Mouse (Mus musculus): ENCODE measurements at regions not wholly inside any gene's neighbourhood (a gene's known extent, or its start where the extent isn't known, plus 50 kb on each side); places are given as distances from the start of the nearest gene placed in this dataset.

DNA sequence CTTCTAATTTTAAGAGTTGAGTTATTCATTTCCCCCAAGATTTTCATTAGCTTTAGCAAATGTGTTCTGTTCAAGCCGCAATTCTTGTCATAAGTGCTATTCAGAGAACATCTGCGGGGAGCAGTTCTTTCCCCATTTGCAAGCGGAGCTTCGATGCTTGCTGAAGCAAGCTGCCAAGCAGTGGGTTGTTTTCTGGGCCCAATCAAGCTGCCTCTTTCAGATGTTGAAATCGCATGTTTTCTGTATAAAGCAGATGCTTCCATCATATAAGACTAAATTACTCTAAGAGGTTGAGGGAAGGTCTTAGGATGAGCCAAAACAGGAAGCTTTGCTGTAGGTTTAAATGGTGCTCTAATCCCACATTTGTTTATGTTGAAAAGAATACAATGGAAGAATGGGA is 547.4 kb downstream of the Abca13 start:
- Histone ChIP-seq H3K4me3 (replicated peaks; ENCODE audit: low read length) (no peak overlapping the region), H3K27ac (replicated peaks; ENCODE audit: low read depth, low read length) (no peak overlapping the region), H3K4me1 (ENCODE audit: control insufficient read depth, insufficient read depth, low read length) (no peaks in the 10 kb centered on the region), H3K27me3 (ENCODE audit: control insufficient read depth, insufficient read depth, low read length) (no peaks in the 10 kb centered on the region), H3K4me2 (replicated peaks; ENCODE audit: low read depth, low read length, severe bottlenecking) (no peak overlapping the region), H3K9ac (ENCODE audit: low read depth, low read length, severe bottlenecking) (no peak overlapping the region), H3K9me3 (ENCODE audit: control insufficient read depth, low read length) (no peaks in the 10 kb centered on the region), H3K36me3 (ENCODE audit: control insufficient read depth, insufficient read depth, low read length) (no peaks in the 10 kb centered on the region)
- TF ChIP-seq POLR2A (IDR thresholded peaks at IDR 0.05; ENCODE audit: borderline replicate concordance, extremely low read depth, insufficient read depth, insufficient read length), result no peak
- ATAC-seq (ENCODE audit: low FRiP score, low read depth), result no peak
- DNase-seq (ENCODE audit: low spot score), result no peak
- 94% methylated on average over 5 of the region's 5 CpGs for WGBS

DNA sequence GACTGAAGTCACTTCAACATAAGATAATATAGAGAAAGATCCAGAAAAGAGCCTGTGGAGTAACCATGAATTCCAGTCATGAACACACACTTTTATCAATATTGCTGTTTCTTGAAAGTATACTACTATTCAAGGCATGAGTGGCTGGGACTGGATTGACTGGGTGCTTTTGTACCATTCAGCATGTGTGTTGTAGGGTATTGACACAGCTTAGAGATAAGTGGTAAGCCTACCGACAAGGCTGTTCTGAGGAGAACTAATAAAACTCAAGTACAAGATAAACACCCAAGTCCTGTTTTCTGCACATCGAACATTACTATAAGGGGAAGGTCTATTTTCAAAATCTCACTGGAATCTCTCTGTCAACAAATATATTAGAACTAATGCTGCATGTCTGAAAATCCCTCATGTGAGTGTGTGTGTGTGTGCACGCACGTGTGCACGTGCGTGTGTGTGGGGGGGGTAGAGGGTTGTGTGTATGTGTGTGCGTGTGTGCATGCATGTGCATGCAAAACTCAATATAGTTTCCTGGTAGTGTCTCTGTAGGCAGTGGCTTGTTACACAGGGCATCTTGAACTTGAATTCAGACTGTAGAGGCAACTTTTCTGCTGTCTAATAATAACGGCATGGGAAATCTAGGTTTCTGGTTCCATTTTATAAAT is 588.6 kb downstream of the Abca13 start:
- Histone ChIP-seq H3K4me3 (replicated peaks; ENCODE audit: low read length) (no peak overlapping the region), H3K9me3 (ENCODE audit: control insufficient read depth, low read length) (no peaks in the 10 kb centered on the region), H3K27ac (replicated peaks; ENCODE audit: low read depth, low read length) (no peak overlapping the region), H3K4me1 (ENCODE audit: control insufficient read depth, insufficient read depth, low read length) (no peaks in the 10 kb centered on the region), H3K27me3 (ENCODE audit: control insufficient read depth, insufficient read depth, low read length) (no peaks in the 10 kb centered on the region), H3K4me2 (replicated peaks; ENCODE audit: low read depth, low read length, severe bottlenecking) (no peak overlapping the region), H3K9ac (ENCODE audit: low read depth, low read length, severe bottlenecking) (no peak overlapping the region), H3K36me3 (ENCODE audit: control insufficient read depth, insufficient read depth, low read length) (no peaks in the 10 kb centered on the region)
- ATAC-seq (ENCODE audit: low FRiP score, low read depth) (no peak), DNase-seq (ENCODE audit: low spot score) (no peak)
- 92% methylated on average over 8 of the region's 8 CpGs for WGBS
- no peak for TF ChIP-seq POLR2A (IDR thresholded peaks at IDR 0.05; ENCODE audit: borderline replicate concordance, extremely low read depth, insufficient read depth, insufficient read length)

DNA sequence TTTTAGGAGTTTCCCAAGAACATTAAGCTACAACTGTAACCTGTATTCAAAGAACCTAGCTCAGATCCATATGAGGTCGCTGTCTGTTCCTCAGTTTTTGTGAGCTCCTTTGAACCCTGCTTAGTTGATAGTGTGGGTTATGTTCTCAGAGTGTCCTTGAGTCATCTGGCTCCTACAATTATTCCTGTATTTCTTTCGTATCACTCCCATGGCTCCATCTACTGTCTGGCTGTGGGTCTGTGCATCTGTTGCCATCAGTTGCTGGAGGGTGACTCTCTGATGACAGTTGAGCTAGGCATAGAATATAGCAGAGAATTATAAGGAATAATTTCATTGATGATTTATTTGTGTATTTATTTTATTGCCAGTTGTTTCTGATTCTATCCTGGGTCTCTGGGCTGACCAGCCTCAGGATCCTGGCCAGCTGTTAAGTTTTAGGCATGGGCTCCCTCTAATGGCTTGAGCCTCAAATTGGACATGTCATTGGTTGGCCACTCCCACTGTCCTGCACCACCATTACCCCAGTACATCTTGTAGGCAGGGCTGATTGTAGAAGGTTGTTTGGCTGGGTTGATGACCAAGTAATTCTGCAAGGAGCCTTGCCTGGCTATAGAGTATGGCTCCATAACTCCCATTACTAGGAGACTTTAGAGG is 601.6 kb downstream of the Abca13 start:
- ATAC-seq (ENCODE audit: low FRiP score, low read depth), result no peak
- DNase-seq (ENCODE audit: low spot score), result no peak
- no peaks in the 10 kb centered on the region for H3K4me1 ChIP-seq (ENCODE audit: control insufficient read depth, insufficient read depth, low read length)
- no peaks in the 10 kb centered on the region for H3K9me3 ChIP-seq (ENCODE audit: control insufficient read depth, low read length)
- H3K27ac ChIP-seq (replicated peaks; ENCODE audit: low read depth, low read length), result no peak overlapping the region
- H3K27me3 ChIP-seq (ENCODE audit: control insufficient read depth, insufficient read depth, low read length), result no peaks in the 10 kb centered on the region
- no peaks in the 10 kb centered on the region for H3K36me3 ChIP-seq (ENCODE audit: control insufficient read depth, insufficient read depth, low read length)
- WGBS, result 87% methylated on average over 2 of the region's 2 CpGs
- no peak overlapping the region for H3K4me3 ChIP-seq (replicated peaks; ENCODE audit: low read length)
- no peak overlapping the region for H3K9ac ChIP-seq (ENCODE audit: low read depth, low read length, severe bottlenecking)
- no peak for TF ChIP-seq POLR2A (IDR thresholded peaks at IDR 0.05; ENCODE audit: borderline replicate concordance, extremely low read depth, insufficient read depth, insufficient read length)
- no peak overlapping the region for H3K4me2 ChIP-seq (replicated peaks; ENCODE audit: low read depth, low read length, severe bottlenecking)

DNA sequence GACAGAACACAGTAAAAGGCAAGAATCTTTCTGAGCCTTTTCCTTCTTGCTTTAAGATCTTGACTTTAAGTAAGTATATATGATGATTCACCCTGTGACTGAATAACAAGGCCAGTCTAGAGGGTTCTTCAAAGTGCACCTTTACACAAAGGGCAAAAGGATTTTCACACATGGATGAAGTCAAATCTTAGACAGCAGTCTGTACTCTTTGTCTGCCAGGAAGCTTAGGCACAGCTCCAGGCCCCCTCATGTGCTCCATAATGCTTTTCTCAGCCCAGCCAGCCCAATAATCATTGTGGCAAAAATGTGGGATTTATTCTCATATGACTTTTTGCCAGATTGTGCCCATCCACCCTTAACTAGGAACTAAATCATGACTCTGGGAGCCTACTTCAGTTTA is 647.9 kb downstream of the Abca13 start:
- Histone ChIP-seq H3K27ac (replicated peaks; ENCODE audit: low read depth, low read length) (no peak overlapping the region), H3K36me3 (ENCODE audit: control insufficient read depth, insufficient read depth, low read length) (no peaks in the 10 kb centered on the region), H3K4me3 (replicated peaks; ENCODE audit: low read length) (no peak overlapping the region), H3K27me3 (ENCODE audit: control insufficient read depth, insufficient read depth, low read length) (no peaks in the 10 kb centered on the region), H3K9me3 (ENCODE audit: control insufficient read depth, low read length) (no peaks in the 10 kb centered on the region), H3K4me2 (replicated peaks; ENCODE audit: low read depth, low read length, severe bottlenecking) (no peak overlapping the region), H3K9ac (ENCODE audit: low read depth, low read length, severe bottlenecking) (no peak overlapping the region), H3K4me1 (ENCODE audit: control insufficient read depth, insufficient read depth, low read length) (no peaks in the 10 kb centered on the region)
- no peak for DNase-seq (ENCODE audit: low spot score)
- TF ChIP-seq POLR2A (IDR thresholded peaks at IDR 0.05; ENCODE audit: borderline replicate concordance, extremely low read depth, insufficient read depth, insufficient read length), result no peak
- peak; percentile 34; the same call in 1 of the 2 replicates for ATAC-seq (ENCODE audit: low FRiP score, low read depth)

DNA sequence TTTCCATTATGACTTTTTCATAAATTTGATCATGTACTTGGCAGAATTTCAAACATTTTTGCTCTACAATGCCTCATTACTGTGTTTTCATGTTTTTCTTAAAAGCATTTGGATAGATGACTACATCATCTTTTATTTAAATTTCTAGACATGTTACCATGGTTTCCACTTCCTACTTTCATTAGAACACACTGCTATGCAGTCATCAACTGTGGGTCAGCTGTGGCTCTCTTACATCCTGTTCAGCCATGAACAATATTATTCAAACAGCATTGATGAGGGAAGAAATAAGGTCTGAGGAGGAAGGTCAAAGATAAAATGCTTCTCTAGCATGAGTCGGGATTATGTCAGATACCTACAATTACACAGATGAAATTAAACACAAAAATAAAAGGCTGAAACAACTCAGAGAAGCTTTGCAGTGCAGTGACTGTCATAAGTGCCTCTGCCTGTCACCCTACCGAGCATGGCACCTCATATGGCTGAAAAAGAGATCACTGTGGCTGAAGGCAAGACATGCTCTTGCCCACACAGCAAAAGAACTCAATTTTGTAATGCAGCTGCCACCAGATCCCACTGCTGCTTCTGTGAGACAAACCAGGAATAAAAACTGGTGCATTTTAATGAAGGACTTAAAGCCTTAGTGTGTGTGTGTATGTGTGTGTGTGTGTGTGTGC is 676.9 kb downstream of the Abca13 start:
- Histone ChIP-seq H3K4me3 (replicated peaks; ENCODE audit: low read length) (no peak overlapping the region), H3K9me3 (ENCODE audit: control insufficient read depth, low read length) (no peaks in the 10 kb centered on the region), H3K27me3 (ENCODE audit: control insufficient read depth, insufficient read depth, low read length) (no peaks in the 10 kb centered on the region), H3K4me1 (ENCODE audit: control insufficient read depth, insufficient read depth, low read length) (no peaks in the 10 kb centered on the region), H3K4me2 (replicated peaks; ENCODE audit: low read depth, low read length, severe bottlenecking) (no peak overlapping the region), H3K27ac (replicated peaks; ENCODE audit: low read depth, low read length) (no peak overlapping the region), H3K9ac (ENCODE audit: low read depth, low read length, severe bottlenecking) (no peak overlapping the region), H3K36me3 (ENCODE audit: control insufficient read depth, insufficient read depth, low read length) (no peaks in the 10 kb centered on the region)
- DNase-seq (ENCODE audit: low spot score), result no peak
- WGBS, result 75% methylated on average over 2 of the region's 2 CpGs
- no peak for ATAC-seq (ENCODE audit: low FRiP score, low read depth)
- TF ChIP-seq POLR2A (IDR thresholded peaks at IDR 0.05; ENCODE audit: borderline replicate concordance, extremely low read depth, insufficient read depth, insufficient read length), result no peak

Data from limb, embryonic 14.5 days (tissue).